Mouse (Mus musculus) T-cell, adult 2 months (primary cell): ENCODE data around the gene Plcb4.
A peak's percentile ranks its signal among the peaks of the same experiment; 100 is the strongest.

Experiments
- DNase-seq: peaks from one replicate; pipeline ENCODE4 v3.0.0; 2022; ENCODE audit warnings: low spot score

The Plcb4 gene

DNA sequence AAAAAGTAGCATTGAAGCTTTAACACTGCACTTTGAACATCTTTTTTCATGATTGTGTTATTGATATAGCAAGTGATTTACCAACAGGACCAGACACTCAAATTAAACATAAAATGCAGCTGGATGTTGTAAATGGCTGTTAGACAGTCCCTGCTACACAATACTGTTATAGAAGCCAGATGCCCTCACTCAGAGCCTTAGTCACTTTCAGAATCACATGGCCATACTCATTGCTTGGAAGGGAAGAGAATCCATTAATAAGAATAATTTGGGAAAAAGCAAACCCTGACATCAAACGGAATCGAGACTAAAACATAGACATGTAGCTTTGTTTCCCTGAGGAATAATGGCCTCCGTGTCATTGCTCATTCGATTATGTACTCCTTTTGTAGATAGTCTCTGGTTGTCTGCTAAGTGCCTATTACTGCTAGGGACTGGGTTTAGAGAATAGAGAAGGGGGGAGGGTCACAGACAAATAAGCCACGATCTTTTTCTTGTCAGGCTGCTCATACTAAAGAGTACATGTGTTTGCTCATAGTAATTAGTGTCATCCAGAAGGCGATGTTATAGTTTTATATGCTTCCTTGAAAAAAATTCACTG is 197.2 kb downstream of the Plcb4 start:
- DNase-seq: no peak

- DNase-seq: no peak
Measured at GRCm38 (mm10) chr2:135856826-135857225, 198.0 kb downstream of the Plcb4 start.

GRCm38 (mm10) chr2:135861531-135862488 is 203.0 kb downstream of the Plcb4 start:
- no peak for DNase-seq

- no peak for DNase-seq
Measured at GRCm38 (mm10) chr2:135862489-135863390, 203.9 kb downstream of the Plcb4 start.

DNA sequence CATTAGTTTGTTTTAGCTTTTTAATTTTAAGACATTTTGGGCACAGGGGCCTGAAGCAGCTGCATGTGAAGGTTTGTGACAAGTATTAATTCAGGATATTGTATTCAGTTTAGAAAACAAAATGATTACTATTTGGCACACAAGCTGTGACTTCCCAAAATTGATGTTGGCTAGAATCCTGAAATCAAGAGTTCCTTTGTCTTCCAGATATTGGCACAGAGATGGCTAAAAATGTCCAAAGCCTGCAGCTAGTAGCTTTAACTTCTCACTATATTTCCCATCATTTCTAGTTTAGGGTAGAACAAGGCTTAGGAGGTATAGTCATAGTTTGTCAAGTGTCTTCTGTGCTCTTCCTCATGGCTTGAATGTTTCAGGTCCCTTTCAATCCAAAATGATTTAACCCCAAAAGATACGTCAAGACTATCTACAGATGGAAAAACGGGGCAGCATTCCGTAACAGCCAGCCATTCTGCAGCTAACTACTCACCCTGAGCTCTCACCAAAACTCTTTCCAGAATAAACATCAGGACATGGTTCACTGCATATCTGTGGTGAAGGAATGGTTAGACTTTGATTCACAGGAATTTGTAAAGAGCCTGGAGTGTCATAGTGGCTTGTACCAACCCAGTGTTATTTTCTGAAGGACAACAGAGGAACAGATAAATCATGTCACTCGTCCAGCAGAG is 204.7 kb downstream of the Plcb4 start:
- DNase-seq: no peak

GRCm38 (mm10) chr2:135866421-135866820 is 207.6 kb downstream of the Plcb4 start:
- no peak for DNase-seq

GRCm38 (mm10) chr2:135866838-135867237 is 208.0 kb downstream of the Plcb4 start:
- DNase-seq: no peak

GRCm38 (mm10) chr2:135869637-135870036 is 210.8 kb downstream of the Plcb4 start:
- no peak for DNase-seq

- DNase-seq: no peak
Measured at GRCm38 (mm10) chr2:135873146-135873545, 214.3 kb downstream of the Plcb4 start.

- no peak for DNase-seq
Measured at GRCm38 (mm10) chr2:135873761-135874160, 214.9 kb downstream of the Plcb4 start.

- no peak for DNase-seq
Measured at GRCm38 (mm10) chr2:135875549-135875948, 216.7 kb downstream of the Plcb4 start.

DNA sequence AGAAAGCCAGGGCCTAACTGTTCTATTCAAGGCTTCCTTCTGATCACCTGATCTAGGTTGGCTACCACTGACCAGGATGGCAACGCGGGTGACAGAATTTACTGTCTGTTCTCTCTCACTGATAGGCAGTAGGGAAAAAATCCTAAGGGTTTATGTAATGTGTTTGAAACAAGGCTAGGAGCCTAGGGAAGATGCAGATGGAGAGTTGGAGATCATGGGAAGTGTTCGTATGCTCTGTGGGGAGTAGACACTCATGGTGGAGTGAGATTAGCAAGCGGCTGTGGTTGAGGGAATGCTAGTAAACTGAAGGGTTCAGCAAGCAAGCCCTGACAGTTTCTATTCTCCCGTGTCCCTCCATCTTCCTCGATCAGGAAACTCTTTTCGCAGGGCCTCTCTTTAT is 220.5 kb downstream of the Plcb4 start:
- no peak for DNase-seq

DNA sequence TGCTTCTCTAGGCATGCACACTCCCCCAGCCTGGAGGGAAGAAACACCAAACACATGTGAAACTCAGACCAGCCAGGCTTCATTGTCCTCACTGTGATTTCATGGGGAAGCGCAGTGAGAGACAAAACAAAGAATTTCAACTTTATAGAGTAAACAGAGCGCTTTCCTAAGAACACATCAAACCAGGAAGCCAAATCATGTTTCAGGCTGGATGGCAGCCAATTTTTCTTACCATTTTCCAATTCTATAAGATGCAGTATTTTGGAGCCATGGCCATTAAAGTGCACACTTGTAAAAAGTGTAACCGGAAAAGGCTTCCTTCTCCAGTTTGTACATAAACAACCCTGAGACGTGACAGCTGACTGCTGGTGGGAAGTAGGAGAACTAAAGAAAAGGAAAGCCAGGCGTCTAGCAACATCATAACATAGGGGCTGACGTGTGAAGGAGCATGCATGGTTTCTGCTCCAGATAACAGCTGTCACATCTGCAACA is 221.5 kb downstream of the Plcb4 start:
- no peak for DNase-seq

- DNase-seq: no peak
Measured at GRCm38 (mm10) chr2:135883359-135883758, 224.5 kb downstream of the Plcb4 start.

GRCm38 (mm10) chr2:135884534-135885180 is 225.8 kb downstream of the Plcb4 start:
- no peak for DNase-seq

DNA sequence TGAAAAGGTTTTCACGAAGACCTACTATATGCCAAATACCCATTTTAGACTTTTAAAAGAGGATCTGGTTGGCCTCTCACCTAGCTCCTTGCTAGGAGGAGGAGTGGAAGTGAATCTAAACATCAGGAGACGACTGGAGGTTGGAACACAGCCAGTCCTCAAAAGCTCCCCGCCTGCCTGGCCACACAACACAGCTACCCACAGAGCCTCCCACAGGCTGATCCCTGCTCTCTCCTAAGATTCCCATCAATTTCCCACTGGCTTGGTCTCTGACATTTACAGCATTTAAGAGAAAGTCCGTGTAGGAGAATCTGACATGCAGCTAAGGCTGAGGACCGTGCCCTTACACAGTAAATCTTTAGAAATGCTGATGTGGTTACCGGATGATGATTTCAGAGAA is 226.8 kb downstream of the Plcb4 start:
- DNase-seq: no peak

GRCm38 (mm10) chr2:135886081-135886679 is 227.4 kb downstream of the Plcb4 start:
- DNase-seq: peak; percentile 12

DNA sequence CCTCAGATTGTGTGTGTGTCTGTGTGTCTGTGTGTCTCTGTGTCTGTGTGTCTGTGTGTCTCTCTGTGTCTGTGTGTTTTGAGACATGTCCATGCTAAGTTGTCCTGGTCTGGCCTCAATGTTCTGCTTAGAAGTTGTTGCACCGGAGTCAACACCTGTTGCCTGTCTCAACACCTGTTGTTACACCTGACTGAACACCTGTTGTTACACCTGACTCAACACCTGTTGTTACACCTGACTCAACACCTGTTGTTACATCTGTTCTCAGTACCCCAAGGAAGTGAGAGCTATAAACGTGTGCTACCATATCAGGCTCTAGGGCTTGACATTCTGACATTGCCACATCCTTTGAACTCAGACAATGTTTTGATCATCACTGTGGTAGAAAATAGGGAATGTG is 229.0 kb downstream of the Plcb4 start:
- no peak for DNase-seq

GRCm38 (mm10) chr2:135888206-135888605 is 229.4 kb downstream of the Plcb4 start:
- DNase-seq: no peak

- DNase-seq: no peak
Measured at GRCm38 (mm10) chr2:135888767-135889166, 230.0 kb downstream of the Plcb4 start.

DNA sequence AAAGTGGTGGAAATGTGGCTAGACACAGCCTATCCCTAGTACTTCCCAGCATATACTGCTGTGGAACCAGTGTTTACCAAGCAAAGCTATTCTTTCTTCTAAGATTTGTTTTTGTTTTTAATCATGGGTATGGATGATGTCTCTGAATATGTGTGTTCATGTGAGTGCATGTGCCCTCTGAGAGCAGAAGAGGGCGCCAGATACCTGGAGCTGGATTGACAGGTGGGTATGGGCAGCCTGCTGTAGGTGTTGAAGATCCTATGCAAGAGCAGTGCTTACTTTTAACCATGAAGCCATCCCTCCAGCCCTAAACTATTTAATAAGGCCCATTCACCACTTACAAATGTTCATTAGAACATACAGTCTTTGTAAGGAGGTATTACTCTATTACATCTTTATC is 231.3 kb downstream of the Plcb4 start:
- DNase-seq: no peak
